Mouse (Mus musculus): ENCODE measurements around the gene Gm20916. TPM values are rescaled to one million over a fixed set of nuclear protein-coding genes. Genes with fewer than 3 reads are reported as not detected.
"Not testable (repeated sequence)": the region's sequence is repeated elsewhere in the genome, so short reads cannot be mapped to it uniquely, and the experiment has no call there.

Gene Gm20916
- polyA plus RNA-seq (2014; fragmentation: Nextera tagmentation; extraction: Ambion mirVana): not detected in 2 replicates

DNA sequence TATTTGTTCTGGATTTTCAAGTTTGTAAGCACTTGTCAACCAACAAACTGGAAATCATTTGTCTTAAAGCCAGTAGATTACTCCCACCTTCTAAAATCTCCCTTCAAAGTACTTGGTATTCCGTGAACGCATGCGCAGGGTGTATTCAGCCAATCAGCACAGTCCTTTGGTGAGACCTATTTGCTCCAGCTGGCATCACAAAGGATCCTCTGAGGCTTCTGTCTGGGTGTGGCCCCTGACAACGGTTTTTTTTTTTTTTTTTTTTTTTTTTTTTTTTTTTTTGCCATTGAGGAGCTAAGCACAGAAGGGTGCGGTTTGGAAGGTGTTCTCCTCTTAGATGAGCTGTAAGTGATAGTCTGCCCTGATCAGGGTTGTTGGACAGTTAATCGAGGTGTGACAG, at the start of gene Gm20916:
Gm20916 (plus strand) TSS at position 301 of the 400 bp plus-strand sequence.
- WGBS: no CpG with 5 or more reads among the region's 6 CpGs
- H3K4me3 ChIP-seq (replicated peaks; ENCODE audit: low read length); H3K9ac ChIP-seq; ATAC-seq (ENCODE audit: low FRiP score); H3K4me2 ChIP-seq (replicated peaks); H3K27ac ChIP-seq; H3K36me3 ChIP-seq (replicated peaks; ENCODE audit: control insufficient read depth, insufficient read depth); DNase-seq (ENCODE audit: low spot score); H3K9me3 ChIP-seq (ENCODE audit: control insufficient read depth, low read length); H3K27me3 ChIP-seq (ENCODE audit: control insufficient read depth, insufficient read depth, low read length); H3K4me1 ChIP-seq (replicated peaks; ENCODE audit: control insufficient read depth, insufficient read depth, low read length): not testable (repeated sequence)

Other genes with a start within 250 kb of the Gm20916 start
- not detected in 2 replicates for gene Gm20917, start 168.4 kb upstream of the Gm20916 start, polyA plus RNA-seq (2014; fragmentation: Nextera tagmentation; extraction: Ambion mirVana)

All from hindbrain, embryonic 14.5 days (tissue).